Mouse (Mus musculus) embryonic facial prominence, embryonic 15.5 days (tissue): ENCODE measurements around the gene Metap2. TPM values are rescaled to one million over a fixed set of nuclear protein-coding genes. Genes with fewer than 3 reads are reported as not detected.

Source experiments
- ATAC-seq: fragments of 200-750 bp; cut with Nextera tagmentation; 2 replicates; pipeline ENCODE4 v1.8.0; 2017; ENCODE audit warnings: low read depth, moderate TSS enrichment; ENCODE audit not compliant: insufficient number of reproducible peaks, low FRiP score, low TSS enrichment
- H3K27ac ChIP-seq: fragments of 300-500 bp; sonication (generic); replicated peaks from 2 replicates; pipeline ENCODE4 v1.5.1; 2015; ENCODE audit warnings: mild to moderate bottlenecking, inconsistent platforms
- H3K27me3 ChIP-seq: fragments of 300-500 bp; sonication (generic); 2 replicates; pipeline ENCODE4 v1.6.1; 2015; ENCODE audit warnings: inconsistent platforms
- H3K36me3 ChIP-seq: fragments of 300-500 bp; sonication (generic); 2 replicates; pipeline ENCODE4 v1.6.1; 2015; ENCODE audit warnings: mild to moderate bottlenecking, inconsistent platforms
- H3K4me1 ChIP-seq: fragments of 300-500 bp; sonication (generic); 2 replicates; pipeline ENCODE4 v1.6.1; 2015; ENCODE audit warnings: inconsistent platforms
- H3K4me2 ChIP-seq: fragments of 300-500 bp; sonication (generic); replicated peaks from 2 replicates; pipeline ENCODE4 v1.6.1; 2015; ENCODE audit warnings: mild to moderate bottlenecking, inconsistent platforms
- H3K4me3 ChIP-seq: fragments of 300-500 bp; sonication (generic); replicated peaks from 2 replicates; pipeline ENCODE4 v1.5.1; 2015; ENCODE audit warnings: mild to moderate bottlenecking, inconsistent platforms
- H3K9ac ChIP-seq: fragments of 300-500 bp; sonication (generic); 2 replicates; pipeline ENCODE4 v1.6.1; 2015; ENCODE audit warnings: inconsistent platforms
- H3K9me3 ChIP-seq: fragments of 300-500 bp; sonication (generic); replicated peaks from 2 replicates; pipeline ENCODE4 v1.6.1; 2016; ENCODE audit warnings: inconsistent platforms
- WGBS: fragments of 180-500 bp; shearing (Covaris S2); methylation state at CpG from one replicate; pipeline ENCODE4 v1.1.7; 2015; 5-methylcytosine and 5-hydroxymethylcytosine counted together
- polyA plus RNA-seq: library from polyadenylated mRNA; unstranded; fragments of >200 nt; fragmentation: Nextera tagmentation; extraction: Ambion mirVana; gene quantifications from 2 replicates; pipeline ENCODE4 v1.2.1, GENCODE M21; 2015

Metap2 gene
- 174 and 185 TPM in 2 replicates for polyA plus RNA-seq

DNA sequence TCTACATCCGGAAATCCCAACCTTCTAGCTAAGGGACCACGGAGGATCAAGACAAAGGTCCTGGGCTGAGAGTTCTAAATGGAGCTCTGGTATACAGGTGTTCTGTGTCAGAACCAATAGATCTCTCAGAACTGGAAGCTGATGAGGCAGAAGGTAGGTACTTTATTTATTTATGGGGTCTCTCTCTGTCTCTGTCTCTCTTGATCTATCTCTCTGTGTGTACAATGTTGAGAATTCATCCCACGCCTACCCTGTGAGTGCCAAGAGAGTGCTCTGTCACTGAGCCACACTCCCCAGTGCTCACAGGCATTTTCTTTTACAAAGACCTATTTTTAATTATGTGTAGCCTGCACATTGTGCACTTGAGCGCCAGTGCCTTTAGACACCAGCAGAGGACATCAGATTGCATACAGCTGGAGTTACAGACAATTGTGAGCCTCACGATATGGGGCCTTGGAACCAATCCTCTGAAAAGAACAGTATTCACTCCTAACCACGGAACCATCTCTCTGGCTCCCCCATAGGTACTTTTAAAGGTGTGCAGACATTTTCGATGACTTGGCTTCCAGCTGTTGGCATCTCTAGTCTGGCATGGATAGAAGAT is at the start of gene Metap2:
TSS of gene Metap2 (minus strand) at position 51 of the 604 bp plus-strand sequence.
- Histone ChIP-seq H3K4me1 (no peaks in the 10 kb centered on the region), H3K4me2 (no peak within 1 kb of the TSS), H3K4me3 (no peak within 1 kb of the TSS), H3K36me3 (no peaks in the 10 kb centered on the region), H3K9ac (no peak within 1 kb of the TSS), H3K27me3 (no peaks in the 10 kb centered on the region), H3K9me3 (no peaks in the 10 kb centered on the region), H3K27ac (no peak within 1 kb of the TSS)
- ATAC-seq, result no peak
- WGBS, result 63% methylated on average over 7 of the region's 7 CpGs

DNA sequence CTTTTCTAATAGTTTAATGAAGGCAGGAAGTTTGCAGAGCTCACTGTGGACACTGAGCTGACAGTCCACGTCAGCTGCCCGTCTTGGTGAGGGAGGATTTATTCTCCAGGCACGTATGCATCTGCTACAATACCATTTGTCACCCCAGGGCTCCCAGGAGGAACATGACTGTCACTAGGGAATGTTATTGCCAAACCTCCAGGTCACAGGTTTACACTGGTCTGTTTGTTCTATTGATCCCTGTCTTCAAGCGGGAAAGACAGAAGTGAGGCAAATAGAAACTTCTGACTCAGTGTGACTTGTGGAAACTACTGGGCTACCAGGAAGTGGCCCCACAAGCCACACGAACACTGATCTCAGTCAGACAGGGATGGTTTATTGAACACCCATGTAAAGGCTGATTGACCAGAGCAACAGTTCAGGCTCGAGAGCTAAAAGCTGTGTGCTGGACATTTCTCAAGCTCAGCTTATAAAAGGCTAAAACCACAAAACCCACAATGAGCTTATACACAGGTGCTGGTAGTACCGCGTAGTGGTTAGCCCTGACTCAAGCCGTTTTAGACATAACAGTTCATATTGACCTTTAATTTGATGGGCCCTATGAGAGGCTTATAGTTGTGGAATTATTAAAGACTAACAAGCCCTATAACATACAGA is 49.1 kb upstream of the Metap2 start:
- H3K9ac ChIP-seq, result no peak overlapping the region
- no peak overlapping the region for H3K4me3 ChIP-seq
- peaks cover 8% of the 10 kb centered on the region; the same call in 1 of the 2 replicates for H3K4me1 ChIP-seq
- H3K27me3 ChIP-seq, result no peaks in the 10 kb centered on the region
- H3K9me3 ChIP-seq, result no peaks in the 10 kb centered on the region
- peak; percentile 29; the same call in 1 of the 2 replicates for ATAC-seq
- no peak overlapping the region for H3K4me2 ChIP-seq
- H3K27ac ChIP-seq, result no peak overlapping the region
- no peaks in the 10 kb centered on the region for H3K36me3 ChIP-seq
- WGBS, result 56% methylated on average over 9 of the region's 9 CpGs

DNA sequence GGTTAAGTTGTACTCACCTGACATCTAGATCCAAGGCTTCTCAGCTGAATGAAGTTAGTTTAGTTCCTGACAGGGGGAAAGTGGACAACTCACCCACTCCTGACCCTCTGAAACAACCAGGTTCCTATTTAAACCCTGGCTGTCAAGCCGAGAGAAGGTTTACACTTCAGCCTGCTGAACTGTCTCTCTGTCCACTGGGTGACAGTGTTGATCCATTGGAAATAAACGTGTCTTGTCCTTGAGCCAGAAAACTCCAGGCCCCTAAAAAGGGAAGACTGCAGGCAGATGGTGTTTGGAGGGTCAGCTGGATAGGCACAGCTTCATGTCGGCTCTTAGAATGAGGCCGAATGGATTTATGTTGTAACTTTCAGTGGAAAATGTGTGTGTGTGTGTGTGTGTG is 48.5 kb upstream of the Metap2 start:
- Histone ChIP-seq H3K36me3 (no peaks in the 10 kb centered on the region), H3K27ac (no peak overlapping the region), H3K9ac (no peak overlapping the region), H3K4me1 (peaks cover 8% of the 10 kb centered on the region; the same call in 1 of the 2 replicates), H3K27me3 (no peaks in the 10 kb centered on the region), H3K4me3 (no peak overlapping the region), H3K4me2 (no peak overlapping the region), H3K9me3 (no peaks in the 10 kb centered on the region)
- ATAC-seq, result no peak
- 31% methylated on average over 4 of the region's 4 CpGs for WGBS

DNA sequence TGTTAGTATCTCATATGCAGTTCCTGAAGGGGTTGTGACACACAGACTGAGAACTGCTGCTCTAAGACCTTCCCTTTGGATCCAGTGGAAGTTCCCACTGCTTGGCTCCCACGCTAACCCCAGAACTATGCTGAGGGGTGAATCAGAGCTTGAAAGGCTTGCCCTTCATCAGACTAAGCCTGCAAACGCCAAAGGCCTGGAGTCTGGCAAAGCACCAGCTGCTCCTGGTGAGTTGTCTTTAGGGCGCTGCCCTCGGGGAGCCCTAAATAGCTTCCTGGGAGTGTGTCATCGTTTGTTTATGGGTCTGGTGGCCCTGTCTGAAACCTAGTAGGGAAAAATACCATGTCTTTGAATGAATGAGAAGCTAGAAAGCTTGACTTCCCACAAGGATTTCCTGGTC is 47.3 kb upstream of the Metap2 start:
- Histone ChIP-seq H3K9ac (no peak overlapping the region), H3K4me2 (no peak overlapping the region), H3K27me3 (no peaks in the 10 kb centered on the region), H3K27ac (no peak overlapping the region), H3K4me3 (no peak overlapping the region), H3K9me3 (no peaks in the 10 kb centered on the region), H3K4me1 (peaks cover 8% of the 10 kb centered on the region; the same call in 1 of the 2 replicates), H3K36me3 (no peaks in the 10 kb centered on the region)
- WGBS, result 39% methylated on average over 5 of the region's 5 CpGs
- ATAC-seq, result no peak

DNA sequence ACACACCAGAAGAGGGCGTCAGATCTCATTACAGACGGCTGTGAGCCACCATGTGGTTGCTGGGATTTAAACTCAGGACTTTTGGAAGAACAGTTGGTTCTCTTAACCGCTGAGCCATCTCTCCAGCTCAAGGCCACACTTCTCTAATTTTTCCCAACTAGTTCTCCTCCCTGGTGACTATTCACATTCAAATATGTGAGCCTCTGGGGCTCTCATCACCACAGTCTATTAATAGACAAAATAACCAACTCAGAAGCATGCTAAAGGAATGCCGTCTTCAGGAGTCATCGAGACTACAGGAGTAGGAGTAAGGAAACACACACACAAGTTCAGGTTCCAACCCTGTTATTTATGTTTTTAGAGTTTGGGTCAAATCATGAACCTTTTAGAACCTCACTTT is 43.4 kb upstream of the Metap2 start:
- H3K4me1 ChIP-seq, result peaks cover 8% of the 10 kb centered on the region; the same call in 1 of the 2 replicates
- no peak overlapping the region for H3K4me2 ChIP-seq
- no peak overlapping the region for H3K27ac ChIP-seq
- no peak for ATAC-seq
- H3K36me3 ChIP-seq, result no peaks in the 10 kb centered on the region
- H3K27me3 ChIP-seq, result no peaks in the 10 kb centered on the region
- no peaks in the 10 kb centered on the region for H3K9me3 ChIP-seq
- 62% methylated on average over 5 of the region's 5 CpGs for whole genome bisulfite sequencing
- no peak overlapping the region for H3K4me3 ChIP-seq
- no peak overlapping the region for H3K9ac ChIP-seq

DNA sequence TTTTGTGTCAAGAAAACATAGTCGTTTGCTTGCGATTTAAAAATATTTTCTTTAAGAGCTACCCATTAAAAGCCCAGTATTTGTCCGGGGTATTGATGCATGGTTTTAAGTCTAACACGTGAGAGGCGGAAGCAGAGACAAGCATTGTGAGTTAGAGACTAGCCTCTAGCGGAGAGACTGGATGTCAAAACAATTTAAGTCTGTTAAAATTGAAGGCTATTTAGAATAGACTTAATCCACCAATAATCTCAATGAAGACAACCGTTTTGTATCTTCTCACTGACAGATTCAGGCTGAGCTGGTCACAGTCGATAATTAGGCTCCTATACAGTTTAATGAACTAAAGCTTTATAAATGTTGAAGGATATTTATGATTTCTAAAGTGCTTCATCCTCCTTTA is 42.8 kb upstream of the Metap2 start:
- Histone ChIP-seq H3K9ac (no peak overlapping the region), H3K4me2 (no peak overlapping the region), H3K36me3 (no peaks in the 10 kb centered on the region), H3K9me3 (no peaks in the 10 kb centered on the region), H3K27ac (no peak overlapping the region), H3K27me3 (no peaks in the 10 kb centered on the region), H3K4me3 (no peak overlapping the region), H3K4me1 (peaks cover 7% of the 10 kb centered on the region; the same call in 1 of the 2 replicates)
- 74% methylated on average over 8 of the region's 8 CpGs for WGBS
- ATAC-seq, result no peak

DNA sequence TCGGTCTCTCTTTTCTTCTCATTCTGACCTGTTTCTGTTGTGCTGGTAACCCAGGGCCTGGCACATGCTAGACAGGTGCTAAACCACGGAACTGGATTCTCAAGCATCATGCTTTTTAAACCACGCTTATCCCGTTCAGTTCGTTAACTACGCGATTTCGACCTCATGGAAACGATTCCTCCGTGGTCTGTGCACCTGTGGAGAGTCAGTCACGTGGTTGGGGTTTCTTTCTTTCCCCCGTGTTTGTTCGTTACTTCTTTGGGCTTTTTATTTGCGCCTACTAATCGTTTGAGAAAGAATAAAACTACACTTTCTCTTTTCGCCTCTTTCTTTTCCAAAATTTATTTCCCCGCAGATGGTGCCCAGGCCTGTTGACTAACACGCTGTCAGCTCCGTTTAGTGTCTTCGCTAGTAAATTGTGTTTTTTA is 42.0 kb upstream of the Metap2 start:
- no peak overlapping the region for H3K27ac ChIP-seq
- 77% methylated on average over 20 of the region's 20 CpGs for WGBS
- no peak for ATAC-seq

DNA sequence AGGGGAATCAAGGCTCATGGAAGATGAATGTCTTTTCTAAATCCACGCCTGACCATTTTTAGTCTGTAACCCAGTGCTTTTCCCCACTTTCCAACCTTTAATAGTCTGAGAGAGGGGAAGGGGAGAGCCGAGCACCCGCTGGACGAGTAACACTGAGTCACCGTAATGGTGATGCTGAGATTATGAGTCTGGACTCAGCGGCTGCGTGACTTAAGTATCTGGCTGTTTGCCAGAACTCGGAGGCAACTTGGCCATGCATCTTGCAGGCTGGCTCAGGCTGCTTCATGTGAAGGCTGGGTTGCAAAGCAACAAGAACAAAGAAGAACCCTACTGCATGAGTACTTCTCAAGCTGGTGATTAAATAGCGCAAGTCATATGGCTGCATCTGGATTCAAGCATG is 37.1 kb upstream of the Metap2 start:
- Histone ChIP-seq H3K4me2 (0 out of 2 replicates have a peak overlapping the region, but pooled peaks have one; percentile 10), H3K27me3 (no peaks in the 10 kb centered on the region), H3K4me1 (peaks cover 22% of the 10 kb centered on the region), H3K9ac (no peak overlapping the region), H3K27ac (peak overlapping the region; percentile 22; the same call in 1 of the 2 replicates), H3K4me3 (no peak overlapping the region), H3K9me3 (no peaks in the 10 kb centered on the region), H3K36me3 (no peaks in the 10 kb centered on the region)
- WGBS, result 32% methylated on average over 9 of the region's 9 CpGs
- no peak for ATAC-seq

More for the DNA sequence above, 42.0 kb upstream of the Metap2 start:
- no peaks in the 10 kb centered on the region for H3K27me3 ChIP-seq
- no peak overlapping the region for H3K4me2 ChIP-seq
- H3K9ac ChIP-seq, result no peak overlapping the region
- H3K4me3 ChIP-seq, result no peak overlapping the region
- H3K4me1 ChIP-seq, result peaks cover 4% of the 10 kb centered on the region
- H3K36me3 ChIP-seq, result no peaks in the 10 kb centered on the region
- H3K9me3 ChIP-seq, result no peaks in the 10 kb centered on the region

DNA sequence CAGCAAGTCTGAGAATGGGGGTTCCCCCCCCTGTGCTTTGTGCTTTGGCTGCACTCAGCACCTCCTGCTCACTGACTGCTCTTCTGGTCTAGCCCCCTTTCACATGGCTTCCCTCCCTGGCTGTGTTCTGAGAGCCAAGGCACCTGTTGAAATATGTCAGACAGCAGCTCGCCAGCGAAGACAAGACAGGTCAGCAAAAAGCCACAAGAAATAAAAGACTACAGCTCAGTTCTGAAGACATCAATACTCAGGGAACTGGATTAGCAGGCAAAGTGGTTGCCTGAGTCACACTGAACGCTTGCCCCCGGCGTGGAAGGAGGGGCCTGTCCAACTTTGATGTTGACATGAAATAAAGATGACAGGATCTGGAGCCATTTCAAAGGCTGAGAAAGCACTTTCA is 36.0 kb upstream of the Metap2 start:
- peaks cover 22% of the 10 kb centered on the region for H3K4me1 ChIP-seq
- H3K9me3 ChIP-seq, result no peaks in the 10 kb centered on the region
- peak overlapping the region; percentile 39 for H3K27ac ChIP-seq
- WGBS, result 36% methylated on average over 5 of the region's 5 CpGs
- no peak overlapping the region for H3K9ac ChIP-seq
- no peaks in the 10 kb centered on the region for H3K27me3 ChIP-seq
- no peaks in the 10 kb centered on the region for H3K36me3 ChIP-seq
- no peak overlapping the region for H3K4me3 ChIP-seq
- H3K4me2 ChIP-seq, result no peak overlapping the region
- no peak; the same call in 1 of the 2 replicates for ATAC-seq

DNA sequence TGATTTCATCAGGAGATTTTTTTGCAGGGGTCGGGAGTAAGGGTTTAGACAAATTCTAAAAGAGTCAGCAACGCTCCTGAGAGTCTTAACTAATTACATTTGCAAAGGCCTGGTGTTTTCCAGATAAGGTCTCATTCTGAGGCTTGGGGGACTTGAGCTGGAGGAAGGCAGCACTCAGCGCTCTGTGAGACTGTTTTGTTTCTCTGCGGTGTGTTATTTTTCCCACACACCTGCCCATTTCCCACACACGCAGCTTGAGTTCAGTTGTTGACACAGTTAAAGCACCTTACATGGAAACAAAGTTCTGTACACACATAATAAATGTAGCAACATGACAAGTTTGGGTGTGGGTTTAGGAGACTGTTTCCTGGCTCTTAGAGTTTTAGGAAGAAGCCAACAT is 35.1 kb upstream of the Metap2 start:
- Histone ChIP-seq H3K27ac (0 out of 2 replicates have a peak overlapping the region, but pooled peaks have one; percentile 23), H3K9me3 (no peaks in the 10 kb centered on the region), H3K4me2 (no peak overlapping the region), H3K4me3 (no peak overlapping the region), H3K27me3 (no peaks in the 10 kb centered on the region), H3K36me3 (no peaks in the 10 kb centered on the region), H3K4me1 (peaks cover 22% of the 10 kb centered on the region), H3K9ac (no peak overlapping the region)
- no peak for ATAC-seq
- WGBS, result 56% methylated on average over 5 of the region's 5 CpGs

DNA sequence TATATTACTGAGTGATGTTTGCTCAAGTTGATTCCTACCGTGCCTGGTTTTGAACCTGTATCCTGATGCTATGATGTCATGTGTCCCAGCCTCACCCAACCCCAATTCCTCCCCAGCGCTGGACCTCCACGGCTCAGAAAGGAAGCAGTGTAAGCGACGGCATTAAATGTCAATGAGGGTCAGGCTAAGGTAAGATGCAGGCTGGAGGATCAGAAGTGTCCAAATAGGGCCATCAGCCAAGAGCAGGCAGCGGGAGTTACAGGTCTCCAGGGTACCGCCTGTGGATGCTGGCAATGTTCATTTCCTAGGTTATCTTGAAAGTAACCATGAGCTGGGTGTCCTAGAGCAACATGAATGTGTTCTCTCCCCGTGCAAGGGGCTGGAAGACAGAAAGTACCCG is 34.5 kb upstream of the Metap2 start:
- WGBS, result 58% methylated on average over 9 of the region's 9 CpGs
- no peak overlapping the region for H3K9ac ChIP-seq
- peaks cover 22% of the 10 kb centered on the region for H3K4me1 ChIP-seq
- no peak overlapping the region for H3K4me3 ChIP-seq
- H3K27ac ChIP-seq, result no peak overlapping the region
- ATAC-seq, result no peak
- H3K4me2 ChIP-seq, result no peak overlapping the region
- H3K36me3 ChIP-seq, result no peaks in the 10 kb centered on the region
- no peaks in the 10 kb centered on the region for H3K27me3 ChIP-seq
- no peaks in the 10 kb centered on the region for H3K9me3 ChIP-seq
